Mouse (Mus musculus): ENCODE data around the gene Pitpnm3. TPM values are rescaled to one million over a fixed set of nuclear protein-coding genes. Genes with fewer than 3 reads are reported as not detected.

The Pitpnm3 gene
- total RNA-seq, 2 experiments from 2014 or later: 1.1 to 1.3 TPM

DNA sequence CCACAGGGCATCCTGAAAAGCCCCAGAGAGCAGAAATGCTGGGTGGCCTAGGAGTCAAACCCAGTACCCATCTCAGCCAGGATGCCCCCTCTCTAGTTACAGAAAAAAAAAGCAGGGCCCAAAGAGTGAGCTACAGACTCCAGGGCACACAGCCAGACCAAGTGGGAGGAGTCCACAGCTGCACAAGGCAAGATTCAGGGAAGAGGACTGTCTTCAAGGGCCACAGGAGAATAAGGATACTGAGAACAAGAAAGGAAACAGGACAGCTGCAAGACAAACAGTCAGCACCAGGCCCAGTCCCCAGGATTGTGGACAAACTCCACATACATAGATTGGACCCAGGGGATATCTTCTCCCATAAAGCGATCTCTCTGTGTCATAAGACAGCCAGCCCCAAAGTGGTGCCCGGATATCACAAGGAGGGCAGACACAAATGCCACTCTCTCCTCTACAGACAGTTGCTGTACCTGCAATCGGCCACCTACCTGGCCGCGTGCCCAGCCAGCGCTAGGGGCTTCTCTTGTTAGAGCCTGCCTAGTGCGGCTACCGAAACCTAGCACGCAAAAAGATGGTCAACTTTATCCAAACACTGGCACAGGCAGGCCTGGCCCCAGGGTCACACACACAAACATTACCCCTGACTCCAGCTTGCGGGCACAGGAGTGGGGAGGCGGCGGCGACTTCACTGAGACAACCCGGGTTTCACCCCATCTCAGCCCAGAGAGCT, 85.2 kb downstream of the Pitpnm3 start:
- no peak for DNase-seq

- no peak for DNase-seq
Measured at GRCm38 (mm10) chr11:72049171-72049759, 86.3 kb downstream of the Pitpnm3 start.

DNA sequence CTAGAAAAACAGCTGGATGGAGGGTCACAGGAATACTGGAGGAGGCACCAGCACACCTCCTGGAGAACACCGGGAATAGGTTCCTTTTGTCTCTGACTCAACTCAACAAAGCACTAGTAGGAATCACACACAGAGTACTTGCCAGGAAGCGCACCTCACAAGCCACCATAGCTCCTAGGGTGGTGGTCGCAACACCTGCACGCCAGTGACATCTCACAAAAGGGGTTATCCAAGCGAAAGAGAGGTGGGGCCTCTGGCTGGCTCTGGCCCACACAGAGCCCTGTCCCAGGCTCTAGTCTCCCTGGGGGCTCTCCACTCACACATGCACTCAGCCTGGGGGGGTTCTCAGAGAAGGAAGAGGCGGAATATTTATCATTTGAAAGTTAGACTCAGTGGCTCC, 86.8 kb downstream of the Pitpnm3 start:
- DNase-seq: no peak

DNA sequence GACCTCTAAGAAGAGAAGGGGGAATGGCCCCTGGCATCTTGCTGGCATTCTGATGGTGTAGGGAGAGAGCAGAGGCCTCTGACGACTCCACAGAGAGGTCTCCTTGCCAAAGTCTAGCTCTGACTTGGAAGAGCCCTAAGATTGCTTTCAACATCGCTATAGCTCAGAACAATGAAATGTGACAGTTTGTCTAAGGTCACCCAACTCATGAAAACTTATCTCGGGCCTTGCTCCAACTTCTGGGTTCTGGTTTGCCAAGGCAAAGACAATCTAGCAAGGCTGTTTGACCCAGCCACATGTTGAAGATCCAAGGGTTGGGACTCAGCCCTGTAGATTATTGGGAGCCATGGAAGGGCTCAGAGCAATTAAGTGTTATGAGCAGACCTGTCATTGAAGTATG, 91.3 kb downstream of the Pitpnm3 start:
- no peak for DNase-seq

- DNase-seq: no peak
Measured at GRCm38 (mm10) chr11:72042631-72043030, 92.9 kb downstream of the Pitpnm3 start.

DNA sequence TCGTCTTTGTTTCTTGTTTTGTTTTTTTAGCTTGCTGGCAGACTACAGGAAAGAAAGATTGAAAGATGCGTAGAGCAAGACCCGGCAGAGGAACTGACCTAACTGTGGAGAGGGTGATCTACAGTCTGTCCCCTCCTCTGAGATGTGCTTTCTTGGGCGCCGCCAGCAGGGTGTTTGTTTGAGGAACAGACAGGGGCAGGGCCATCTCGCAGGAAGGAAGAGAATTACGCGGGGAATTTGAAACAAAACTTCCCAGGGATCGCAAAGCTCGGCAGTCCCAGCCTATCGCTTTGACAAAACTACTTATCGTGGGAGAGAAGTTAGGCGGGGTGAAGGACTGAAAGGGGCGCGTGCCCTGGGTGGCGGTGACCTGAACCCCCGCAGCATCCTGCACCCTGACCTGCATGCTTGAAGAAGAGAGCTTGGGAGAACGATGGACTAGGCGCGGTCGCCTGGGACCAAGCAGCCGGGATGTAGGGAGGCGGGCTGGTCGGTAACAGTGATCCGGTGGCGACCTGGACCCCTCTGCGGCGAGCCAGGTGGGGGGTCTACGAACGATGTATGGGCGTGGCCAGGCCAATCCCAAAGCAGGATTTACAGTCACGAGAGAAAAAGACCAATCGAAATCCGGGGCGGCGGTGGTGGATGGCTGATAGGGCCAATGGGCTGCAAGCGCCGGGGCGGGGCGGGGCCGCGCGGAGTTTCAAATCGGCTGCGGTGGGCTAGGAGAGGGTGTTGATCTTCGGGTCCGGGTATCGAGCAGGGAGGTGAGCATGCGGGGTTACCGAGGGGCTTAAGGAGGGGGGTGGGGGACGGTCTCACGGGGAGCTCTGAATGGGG, 93.6 kb downstream of the Pitpnm3 start, which contains the start of gene Pimreg:
Pimreg (plus strand) TSS at position 265 of the 840 bp plus-strand sequence.
- peak; percentile 82 for DNase-seq

- no peak for DNase-seq
Measured at GRCm38 (mm10) chr11:72041290-72041767, 94.2 kb downstream of the Pitpnm3 start.

DNA sequence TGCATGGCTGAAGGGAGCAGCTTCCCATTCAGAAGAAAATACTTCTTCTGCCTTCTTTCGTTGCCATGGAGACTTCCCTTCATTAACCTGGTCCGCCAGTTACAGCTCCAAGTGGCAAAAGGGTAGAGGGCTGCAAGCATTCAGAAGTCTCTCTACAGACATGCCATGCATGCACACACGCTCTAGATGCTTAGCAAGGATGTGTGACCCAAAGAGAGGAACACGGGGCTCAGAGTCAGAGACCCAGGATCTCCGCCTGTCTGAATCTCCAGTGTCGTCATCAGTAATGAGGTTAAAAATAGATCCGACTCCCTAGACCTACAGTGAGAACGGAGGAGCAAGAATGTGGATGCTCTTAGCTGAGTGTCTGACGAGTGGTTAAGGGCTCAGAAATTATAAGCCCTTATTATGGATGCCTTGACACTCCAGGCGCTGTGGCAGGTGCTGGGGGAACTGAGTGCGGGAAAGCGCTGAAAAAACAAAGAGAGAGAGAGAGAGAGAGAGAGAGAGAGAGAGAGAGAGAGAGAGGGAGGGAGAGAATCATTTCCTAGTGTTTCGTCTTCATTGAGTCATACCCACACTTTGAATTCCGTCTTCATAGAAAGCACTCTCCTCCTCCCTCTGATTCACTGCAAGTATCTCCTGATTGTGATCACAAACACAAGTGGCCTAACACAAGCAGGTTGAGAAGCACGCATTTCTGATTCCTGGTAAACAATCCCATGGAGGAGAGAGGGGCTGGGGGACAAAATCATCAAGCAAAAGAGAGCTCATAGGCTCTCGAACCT, 95.8 kb downstream of the Pitpnm3 start:
- DNase-seq: no peak

- peak; percentile 43 to 86 for DNase-seq
Measured at GRCm38 (mm10) chr11:72037996-72038395, 97.6 kb downstream of the Pitpnm3 start.

DNA sequence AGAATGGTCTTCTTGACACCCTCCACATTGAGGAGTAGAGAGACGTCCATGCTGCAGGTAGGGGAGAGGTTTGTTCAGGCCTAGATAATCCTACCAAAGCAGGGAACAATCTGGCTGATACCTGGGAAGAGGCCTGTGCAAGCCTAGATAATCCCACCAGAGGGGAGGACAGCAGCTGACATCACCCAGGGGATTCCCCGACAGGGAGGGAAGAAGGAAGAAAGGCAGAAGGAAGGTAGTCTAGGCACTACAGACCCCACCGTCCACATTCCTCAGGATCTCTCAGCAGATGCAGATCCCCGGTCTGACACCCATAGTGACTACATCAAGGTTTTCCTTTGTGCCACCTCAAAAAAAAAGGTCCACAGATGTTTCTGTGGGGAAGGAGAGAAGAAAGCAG, 98.2 kb downstream of the Pitpnm3 start, which contains the start of gene Aipl1:
Aipl1 (minus strand) TSS at position 101 of the 400 bp plus-strand sequence.
- DNase-seq: no peak

DNA sequence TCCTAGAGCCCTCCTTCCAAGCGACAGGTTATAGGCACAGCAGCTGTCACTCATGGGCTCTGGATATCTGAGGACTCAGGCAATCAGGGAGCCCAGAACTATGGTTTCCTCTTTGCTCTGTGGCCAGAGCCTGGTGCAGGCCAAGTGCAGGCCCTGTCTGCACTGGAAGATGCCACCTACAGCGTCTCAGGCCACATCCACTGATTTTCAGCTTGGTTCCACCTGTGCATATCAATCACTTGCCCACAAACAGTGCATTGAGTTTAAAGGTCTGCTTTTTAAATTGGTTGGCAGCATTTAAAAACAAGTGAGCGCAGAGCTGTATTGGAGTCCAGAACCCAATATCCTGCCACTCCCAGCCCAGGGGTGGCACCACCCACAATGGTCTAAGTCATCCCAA, 103.0 kb downstream of the Pitpnm3 start:
- DNase-seq: no peak

- no peak for DNase-seq
Measured at GRCm38 (mm10) chr11:72032091-72032490, 103.5 kb downstream of the Pitpnm3 start.

GRCm38 (mm10) chr11:72031353-72031752, 104.2 kb downstream of the Pitpnm3 start:
- DNase-seq: no peak

GRCm38 (mm10) chr11:72029143-72029542, 106.4 kb downstream of the Pitpnm3 start:
- no peak for DNase-seq

DNA sequence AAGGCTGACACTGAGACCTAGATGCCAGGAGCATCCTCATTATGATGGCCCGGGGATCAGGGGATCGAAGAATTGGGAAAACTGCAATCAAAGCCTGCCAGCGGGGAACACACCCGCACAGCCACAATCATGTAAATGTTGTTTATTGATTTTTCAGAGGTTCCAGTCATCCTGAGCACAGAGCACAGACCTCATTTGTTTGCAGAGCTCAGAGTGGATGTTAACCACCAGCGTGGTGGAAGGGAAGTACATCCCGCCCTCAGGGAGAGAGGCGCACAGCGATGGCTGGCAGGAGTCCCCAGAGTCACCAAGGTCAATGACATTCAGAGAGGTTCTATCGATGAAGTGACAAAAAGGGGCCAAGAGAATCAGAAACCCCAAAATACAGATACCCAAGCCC, 107.7 kb downstream of the Pitpnm3 start:
- no peak for DNase-seq

- no peak for DNase-seq
Measured at GRCm38 (mm10) chr11:72026516-72026915, 109.1 kb downstream of the Pitpnm3 start.

GRCm38 (mm10) chr11:72025843-72026242, 109.7 kb downstream of the Pitpnm3 start:
- DNase-seq: no peak

DNA sequence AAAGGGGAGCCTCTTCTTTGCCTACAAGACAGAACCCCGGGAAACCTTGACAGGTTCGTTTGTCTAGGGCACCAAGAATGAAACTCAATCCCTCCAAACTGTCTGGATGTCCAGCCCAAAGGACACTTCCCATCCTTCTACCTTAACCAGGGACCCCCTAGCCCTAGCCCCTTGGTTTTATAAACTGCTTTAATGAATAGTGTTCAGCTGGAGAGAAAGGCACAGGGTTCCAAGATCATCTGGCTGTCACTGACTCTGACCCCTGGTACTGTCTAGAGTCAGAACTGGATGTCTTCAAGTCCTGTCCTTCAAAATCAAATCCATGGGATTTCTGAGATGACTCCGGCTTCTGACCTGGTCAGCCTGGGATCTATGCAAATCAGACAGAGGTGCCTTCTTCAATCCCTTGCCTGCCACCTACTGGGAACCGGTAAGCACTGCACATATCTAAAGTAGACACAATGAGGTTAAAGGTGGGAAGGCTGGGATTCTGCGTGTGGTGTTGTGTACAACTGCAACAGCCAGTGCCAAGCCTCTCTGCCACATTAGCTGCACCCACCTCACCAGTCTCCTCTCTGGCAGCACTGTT, 111.3 kb downstream of the Pitpnm3 start:
- DNase-seq: peak; percentile 62 to 84

- peak in 1 of 2 experiments; percentile 30 for DNase-seq
Measured at GRCm38 (mm10) chr11:72023581-72023980, 112.0 kb downstream of the Pitpnm3 start.

- no peak for DNase-seq
Measured at GRCm38 (mm10) chr11:72022827-72023226, 112.8 kb downstream of the Pitpnm3 start.

- DNase-seq: no peak
Measured at GRCm38 (mm10) chr11:72021015-72021414, 114.6 kb downstream of the Pitpnm3 start.

- DNase-seq: no peak
Measured at GRCm38 (mm10) chr11:72017253-72017601, 118.4 kb downstream of the Pitpnm3 start.
